Mouse (Mus musculus) MEL (cell line): ENCODE measurements around the gene Sprr2d.

ENCODE experiments used
- CHD2 ChIP-seq: IDR thresholded peaks from 2 replicates; pipeline ENCODE4 v1.6.1; 2011; ENCODE audit warnings: low read length, improper control_type of control experiment
- CTCF ChIP-seq, 3 experiments: IDR thresholded peaks in 2 of 3; conservative IDR thresholded peaks in 1 of 3; 2 replicates each; pipeline ENCODE4 v1.5.1; 2011 to 2012; ENCODE audit warnings: low read length in 3 of 3, low read depth in 2 of 3, mild to moderate bottlenecking in 2 of 3, improper control_type of control experiment in 1 of 3, inconsistent platforms in 1 of 3, mixed read lengths in 1 of 3, moderate library complexity in 1 of 3; ENCODE audit not compliant: control insufficient read depth in 1 of 3, insufficient read depth in 1 of 3, poor library complexity in 1 of 3, severe bottlenecking in 1 of 3
- EP300 ChIP-seq, 2 experiments: IDR thresholded peaks; 2 replicates each; pipeline ENCODE4 v1.6.1; 2011; ENCODE audit warnings: improper control_type of control experiment in 2 of 2, low read length in 2 of 2, low read depth in 1 of 2, mild to moderate bottlenecking in 1 of 2
- GATA1 ChIP-seq: IDR thresholded peaks from 2 replicates; pipeline ENCODE4 v1.6.1; 2011; ENCODE audit warnings: low read depth, low read length, improper control_type of control experiment
- POLR2A ChIP-seq, 2 experiments: IDR thresholded peaks; 2 replicates each; pipeline ENCODE4 v1.6.1; 2011 to 2012; ENCODE audit warnings: low read length in 2 of 2, mild to moderate bottlenecking in 2 of 2, control low read depth in 1 of 2, improper control_type of control experiment in 1 of 2, low read depth in 1 of 2, moderate library complexity in 1 of 2; ENCODE audit not compliant: control insufficient read depth in 1 of 2, insufficient read depth in 1 of 2, poor library complexity in 1 of 2
- POLR2AphosphoS5 ChIP-seq: IDR thresholded peaks from 2 replicates; pipeline ENCODE4 v1.6.1; 2012; ENCODE audit warnings: low read depth, borderline replicate concordance, mild to moderate bottlenecking, inconsistent platforms, low read length, moderate library complexity, mixed read lengths
- RAD21 ChIP-seq: IDR thresholded peaks from 2 replicates; pipeline ENCODE4 v1.6.1; 2011; ENCODE audit warnings: mild to moderate bottlenecking, low read depth, low read length, improper control_type of control experiment
- UBTF ChIP-seq: IDR thresholded peaks from 2 replicates; pipeline ENCODE4 v1.6.1; 2012; ENCODE audit warnings: low read depth, mild to moderate bottlenecking, inconsistent platforms, low read length, improper control_type of control experiment, moderate library complexity, borderline replicate concordance; ENCODE audit not compliant: insufficient read depth
- ZNF384 ChIP-seq: IDR thresholded peaks from 2 replicates; pipeline ENCODE4 v1.6.1; 2012; ENCODE audit warnings: low read depth, mild to moderate bottlenecking, inconsistent platforms, low read length, improper control_type of control experiment

DNA sequence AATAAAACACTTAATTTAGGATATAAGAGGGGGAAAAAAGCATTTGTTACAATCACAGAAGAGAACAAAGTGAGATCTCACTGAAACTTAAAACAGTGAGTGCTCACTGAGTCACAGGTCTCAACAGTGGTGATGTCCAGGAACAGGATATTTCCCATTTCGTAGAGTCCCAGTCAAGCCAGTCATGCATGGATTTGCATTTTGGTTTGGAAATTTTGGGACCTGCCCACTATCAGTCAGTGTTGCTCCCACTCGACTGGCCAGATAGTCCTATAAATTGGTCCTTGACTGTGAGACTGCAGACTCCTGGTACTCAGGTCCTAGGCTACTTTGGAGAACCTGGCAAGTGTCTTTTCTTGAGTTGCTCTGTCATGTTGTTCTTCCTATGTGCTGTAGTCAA is 12.9 kb downstream of the Sprr2d start, which contains the start of gene Sprr2e:
- TF ChIP-seq EP300 (IDR thresholded peaks at IDR 0.05; ENCODE audit: low read depth in 1 of 2, low read length in 2 of 2) (no peak), CTCF (IDR thresholded peaks at IDR 0.05 in 2 of 3, conservative IDR thresholded peaks at IDR 0.05 in 1 of 3; ENCODE audit: control insufficient read depth in 1 of 3, insufficient read depth in 1 of 3, low read depth in 2 of 3, low read length in 3 of 3, poor library complexity in 1 of 3, severe bottlenecking in 1 of 3) (no peak), GATA1 (no peak), POLR2A (IDR thresholded peaks at IDR 0.05; ENCODE audit: control insufficient read depth in 1 of 2, insufficient read depth in 1 of 2, low read depth in 1 of 2, low read length in 2 of 2, poor library complexity in 1 of 2) (no peak), UBTF (no peak), POLR2AphosphoS5 (no peak), RAD21 (no peak), ZNF384 (no peak), CHD2 (no peak)
